Mouse (Mus musculus) CH12.LX (cell line): ENCODE results near the gene Rpl5. TPM values are rescaled to one million over a fixed set of nuclear protein-coding genes. Genes with fewer than 3 reads are reported as not detected.
"Not testable (repeated sequence)": the region's sequence is repeated elsewhere in the genome, so short reads cannot be mapped to it uniquely, and the experiment has no call there.

Experiments used
- DNase-seq: peaks from one replicate; pipeline ENCODE4 v3.0.0-alpha.2; 2013; ENCODE audit errors: extremely low read depth
- H3K27ac ChIP-seq: 2 replicates; pipeline ENCODE4 v1.5.1; 2012; ENCODE audit warnings: low read depth, mild to moderate bottlenecking, control low read depth, moderate library complexity; ENCODE audit not compliant: insufficient read depth
- H3K27me3 ChIP-seq: replicated peaks from 2 replicates; pipeline ENCODE3; 2012; ENCODE audit warnings: inconsistent platforms
- H3K36me3 ChIP-seq, 2 experiments: replicated peaks in 1 of 2; 2 replicates each; pipeline versions ENCODE3 to v1.6.1; 2012; ENCODE audit warnings: inconsistent platforms in 1 of 2, low read length in 1 of 2, mild to moderate bottlenecking in 1 of 2, mixed read lengths in 1 of 2, moderate library complexity in 1 of 2; ENCODE audit not compliant: control insufficient read depth in 1 of 2, insufficient read depth in 1 of 2
- H3K4me1 ChIP-seq, 2 experiments: 2 replicates each; pipeline ENCODE4 v1.6.1; 2012; ENCODE audit warnings: inconsistent platforms in 1 of 2, moderate library complexity in 1 of 2; ENCODE audit not compliant: insufficient read depth in 2 of 2, control insufficient read depth in 1 of 2
- H3K4me2 ChIP-seq: 2 replicates; pipeline ENCODE4 v1.6.1; 2012; ENCODE audit warnings: low read depth, mild to moderate bottlenecking, control low read depth; ENCODE audit not compliant: poor library complexity, insufficient read depth, severe bottlenecking
- H3K4me3 ChIP-seq, 3 experiments: fragments of 150-350 bp in 1 of 3; sonication (generic) in 1 of 3; replicated peaks in 1 of 3; 2 replicates each; pipeline versions ENCODE3 to v1.5.1; 2011 to 2012; ENCODE audit warnings: low read depth in 2 of 3, low read length in 2 of 3, mild to moderate bottlenecking in 2 of 3, moderate library complexity in 2 of 3, control low read depth in 1 of 3, improper control_type of control experiment in 1 of 3, inconsistent platforms in 1 of 3, mixed read lengths in 1 of 3; ENCODE audit not compliant: poor library complexity in 1 of 3
- H3K79me2 ChIP-seq: replicated peaks from 2 replicates; pipeline ENCODE4 v1.6.1; 2012; ENCODE audit warnings: mild to moderate bottlenecking, moderate library complexity; ENCODE audit not compliant: control insufficient read depth, poor library complexity, insufficient read depth, severe bottlenecking; ENCODE audit errors: extremely low read depth
- H3K9ac ChIP-seq: 2 replicates; pipeline ENCODE4 v1.6.1; 2012; ENCODE audit warnings: low read depth, mild to moderate bottlenecking, control low read depth, moderate library complexity; ENCODE audit not compliant: insufficient read depth
- H3K9me3 ChIP-seq: replicated peaks from 2 replicates; pipeline ENCODE3; 2012; ENCODE audit warnings: low read length, inconsistent platforms, mixed read lengths
- CHD1 ChIP-seq: IDR thresholded peaks from 2 replicates; pipeline ENCODE4 v1.6.1; 2012; ENCODE audit warnings: low read depth, low read length, improper control_type of control experiment, inconsistent platforms
- EP300 ChIP-seq: IDR thresholded peaks from 2 replicates; pipeline ENCODE4 v1.6.1; 2011; ENCODE audit warnings: low read length, improper control_type of control experiment
- IRF4 ChIP-seq: IDR thresholded peaks from 2 replicates; pipeline ENCODE4 v1.6.1; 2014; ENCODE audit warnings: low read depth, mild to moderate bottlenecking, inconsistent platforms, low read length, improper control_type of control experiment
- MAFK ChIP-seq: IDR thresholded peaks from 2 replicates; pipeline ENCODE4 v1.6.1; 2011; ENCODE audit warnings: low read length, improper control_type of control experiment; ENCODE audit not compliant: insufficient replicate concordance
- MAX ChIP-seq: IDR thresholded peaks from 2 replicates; pipeline ENCODE4 v1.6.1; 2011; ENCODE audit warnings: low read length, improper control_type of control experiment
- NELFE ChIP-seq: IDR thresholded peaks from 2 replicates; pipeline ENCODE4 v1.6.1; 2011; ENCODE audit warnings: low read depth, low read length, improper control_type of control experiment
- PAX5 ChIP-seq: IDR thresholded peaks from 2 replicates; pipeline ENCODE4 v1.6.1; 2012; ENCODE audit warnings: low read length, inconsistent platforms, mixed read lengths
- RAD21 ChIP-seq: IDR thresholded peaks from 2 replicates; pipeline ENCODE4 v1.6.1; 2011; ENCODE audit warnings: low read depth, mild to moderate bottlenecking, low read length, improper control_type of control experiment, moderate library complexity
- RCOR1 ChIP-seq: conservative IDR thresholded peaks from 2 replicates; pipeline ENCODE4 v1.6.1; 2012; ENCODE audit warnings: low read depth, mild to moderate bottlenecking, inconsistent platforms, low read length, improper control_type of control experiment
- SIN3A ChIP-seq: IDR thresholded peaks from 2 replicates; pipeline ENCODE4 v1.6.1; 2012; ENCODE audit warnings: low read length, improper control_type of control experiment, inconsistent platforms
- TCF12 ChIP-seq: IDR thresholded peaks from 2 replicates; pipeline ENCODE4 v1.6.1; 2014; ENCODE audit warnings: low read depth, mild to moderate bottlenecking, inconsistent platforms, low read length, improper control_type of control experiment
- UBTF ChIP-seq: IDR thresholded peaks from 2 replicates; pipeline ENCODE4 v1.6.1; 2012; ENCODE audit warnings: low read depth, mild to moderate bottlenecking, inconsistent platforms, low read length, improper control_type of control experiment, moderate library complexity
- ZMIZ1 ChIP-seq: IDR thresholded peaks from 2 replicates; pipeline ENCODE4 v1.6.1; 2012; ENCODE audit warnings: low read depth, mild to moderate bottlenecking, inconsistent platforms, low read length, improper control_type of control experiment
- dilution Hi-C: fragments of 300-500 bp; cut with MboI; formaldehyde crosslinking; loops from 2 replicates; pipeline ENCODE4 v1.14.3; 2020; ENCODE audit warnings: low sequenced_read_pairs; ENCODE audit not compliant: extremely low pct_unique_long_range_greater_than_20kb, extremely low pct_ligation_motif_present
- in situ Hi-C: fragments of 300-500 bp; cut with MboI; formaldehyde crosslinking; loops from 3 replicates; pipeline ENCODE4 v1.14.3; 2019; ENCODE audit warnings: low sequenced_read_pairs, low pct_ligation_motif_present, low pct_unique_long_range_greater_than_20kb, mixed read lengths
- polyA plus RNA-seq: library from polyadenylated mRNA; unstranded; fragments of >175 nt; gene quantifications from 2 replicates; pipeline ENCODE4 v1.2.1, GENCODE M21; 2012; ENCODE audit warnings: low read depth; ENCODE audit not compliant: insufficient read length
- total RNA-seq, 2 experiments: library from RNA; depleted of rRNA; stranded (reverse); fragments of 300-350 nt in 1 of 2; fragments of >200 nt in 1 of 2; gene quantifications; 2 replicates each; pipeline ENCODE4 v1.2.3; 2012 to 2014

Rpl5 gene
- total and polyA plus RNA-seq, 3 experiments: 116 to 728 (median 368) TPM

GRCm38 (mm10) chr5:107936625-107937389 lies 36.5 kb downstream of the Rpl5 start:
- 0 out of 2 replicates have a peak, but pooled peaks cover 4% of the 10 kb centered on the region for H3K79me2 ChIP-seq
- no peaks in the 10 kb centered on the region for H3K9me3 ChIP-seq
- H3K36me3 ChIP-seq: no peaks in the 10 kb centered on the region
- no peak overlapping the region for H3K27ac ChIP-seq
- H3K27me3 ChIP-seq: no peaks in the 10 kb centered on the region
- no peak for TF ChIP-seq TCF12
- TF ChIP-seq NELFE: no peak
- no peak for TF ChIP-seq RAD21
- TF ChIP-seq, all 38 proteins: peak for 0
- DNase-seq: no peak
- Histone ChIP-seq H3K4me3 (no peak overlapping the region), H3K9ac (no peak overlapping the region), H3K4me2 (no peak overlapping the region), H3K4me1 (peaks cover 3 to 25% of the 10 kb centered on the region in 2 experiments; a peak in 3 of 4 replicates)
- in situ Hi-C loops: no loop called here
- dilution Hi-C loops: no loop called here

DNA sequence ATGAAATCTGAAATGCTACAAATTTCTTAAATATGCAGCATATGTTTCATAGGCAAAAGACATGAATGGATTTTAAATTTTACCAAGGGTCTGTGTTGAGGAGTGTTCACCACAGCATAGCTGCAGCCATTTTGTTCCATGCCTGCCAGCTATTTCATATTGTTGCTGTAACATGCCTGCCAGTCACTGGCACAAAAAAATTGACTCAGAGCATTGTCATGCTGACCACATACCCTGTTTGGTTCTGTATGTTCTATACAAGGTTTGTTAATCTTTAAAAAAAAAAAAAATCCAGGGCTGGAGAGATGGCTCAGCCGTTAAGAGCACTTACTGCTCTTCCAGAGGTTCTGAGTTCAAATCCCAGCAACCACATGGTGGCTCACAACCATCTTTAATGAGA lies 38.2 kb downstream of the Rpl5 start:
- H3K36me3 ChIP-seq, H3K4me2 ChIP-seq, in situ Hi-C loops, H3K9me3 ChIP-seq, H3K27me3 ChIP-seq, dilution Hi-C loops, H3K9ac ChIP-seq, H3K4me3 ChIP-seq, H3K79me2 ChIP-seq, H3K27ac ChIP-seq, DNase-seq: not testable (repeated sequence)
- peaks cover 3 to 25% of the 10 kb centered on the region in 2 experiments; a peak in 3 of 4 replicates for H3K4me1 ChIP-seq

DNA sequence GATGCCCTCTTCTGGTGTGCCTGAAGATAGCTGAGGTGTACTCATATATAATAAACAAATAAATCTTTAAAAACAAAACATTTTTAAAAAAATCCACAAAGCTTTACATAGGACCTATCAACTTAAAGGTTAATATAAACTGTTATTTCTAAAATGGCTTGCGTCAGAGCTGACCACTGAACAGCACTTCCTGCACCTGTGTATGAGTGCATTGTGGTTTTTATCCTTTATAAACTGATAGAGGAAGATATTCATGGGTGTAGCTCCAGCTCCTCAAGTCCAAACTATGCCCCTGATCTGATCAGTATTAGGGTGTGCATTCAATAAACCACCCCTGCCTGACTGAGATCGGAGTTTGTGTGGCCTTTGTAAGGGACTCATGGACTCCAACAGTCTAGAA lies 38.6 kb downstream of the Rpl5 start:
- no peaks in the 10 kb centered on the region for H3K27me3 ChIP-seq
- no peaks in the 10 kb centered on the region for H3K9me3 ChIP-seq
- no peak overlapping the region for H3K9ac ChIP-seq
- H3K36me3 ChIP-seq: no peaks in the 10 kb centered on the region
- dilution Hi-C loops: no loop called here
- no peak overlapping the region for H3K4me3 ChIP-seq
- H3K4me1 ChIP-seq: peaks cover 3 to 26% of the 10 kb centered on the region in 2 experiments; a peak in 3 of 4 replicates
- no peak for TF ChIP-seq PAX5
- TF ChIP-seq UBTF: no peak
- TF ChIP-seq MAFK: no peak
- no peak for TF ChIP-seq CHD1
- TF ChIP-seq RAD21: no peak
- TF ChIP-seq SIN3A: no peak
- TF ChIP-seq MAX: no peak
- no peak for TF ChIP-seq EP300
- TF ChIP-seq IRF4: no peak
- TF ChIP-seq RCOR1: no peak
- no peak for TF ChIP-seq TCF12
- TF ChIP-seq ZMIZ1: no peak
- no peak overlapping the region for H3K27ac ChIP-seq
- DNase-seq: no peak
- in situ Hi-C loops: no loop called here
- H3K79me2 ChIP-seq: 0 out of 2 replicates have a peak, but pooled peaks cover 4% of the 10 kb centered on the region
- H3K4me2 ChIP-seq: no peak overlapping the region
